ENCODE assay signal across 16 mouse cellular contexts in genomic region chr5:22485764-22486163, GRCm38 (mm10).
DNase-seq lines count a peak whose midpoint lies in the region; ATAC-seq and TF ChIP-seq lines count a peak whose summit lies in the region.
"Had no signal": no experiment of that assay in that cellular context is flagged by ENCODE, and none has a peak within 500 bp of the region (broad histone marks: within the 10 kb centered on the region; RNA-seq: fewer than 3 reads in every experiment).

No protein-coding gene starts in this region.

- no peak overlapping the region; the same call in 1 of the 2 replicates for H3K27ac ChIP-seq in ES-E14 (ENCODE audit: insufficient read depth, low read depth, low read length, poor library complexity, severe bottlenecking)
- H3K27ac ChIP-seq in liver, embryonic 12.5 days, result peak overlapping the region; percentile 73
- H3K27ac ChIP-seq: embryonic facial prominence, embryonic 12.5 days; forebrain, embryonic 15.5 days; hindbrain, embryonic 14.5 days; stomach, embryonic 15.5 days had no signal

- 39% methylated on average over 1 of the region's 1 CpGs for WGBS in liver, embryonic 12.5 days (ENCODE audit: insufficient replicate concordance)

- DNase-seq in 416B (ENCODE audit: low read depth) (peak; percentile 16), ES-E14 (ENCODE audit: low read depth, low spot score) (no peak)
- peak; percentile 65 for DNase-seq in cerebellum, adult 9-10 months
- no peak for DNase-seq in right cerebral cortex, postnatal 4 days
- DNase-seq in right cerebral cortex, postnatal 25 days, result no peak
- DNase-seq in urinary bladder, postnatal 4 days (ENCODE audit: low spot score in 2 of 2), result no peak
- DNase-seq: gastrocnemius, postnatal 14 days; kidney, adult 8-10 months; lung, embryonic 14.5 days had no signal

- H3K36me3 ChIP-seq in ES-E14 (ENCODE audit: control insufficient read depth, insufficient read depth, low read length, poor library complexity, severe bottlenecking), result peaks cover 11% of the 10 kb centered on the region
- H3K36me3 ChIP-seq in liver, embryonic 12.5 days, result peaks cover 61% of the 10 kb centered on the region
- H3K36me3 ChIP-seq: forebrain, embryonic 15.5 days had no signal

- no peaks in the 10 kb centered on the region for H3K9me3 ChIP-seq in ES-E14 (ENCODE audit: control insufficient read depth, insufficient read depth, low read depth, low read length)
- no peaks in the 10 kb centered on the region for H3K9me3 ChIP-seq in liver, embryonic 12.5 days (replicated peaks)
- H3K9me3 ChIP-seq: embryonic facial prominence, embryonic 12.5 days; forebrain, embryonic 15.5 days; stomach, embryonic 15.5 days had no signal

- ATAC-seq in liver, embryonic 12.5 days, result peak; percentile 87
- ATAC-seq: activated CD4-positive, CD25-positive, alpha-beta regulatory T cell, adult 4 months had no signal

- H3K4me3 ChIP-seq in ES-E14 (ENCODE audit: insufficient read depth in 1 of 2, low read depth in 1 of 2, low read length in 2 of 2, poor library complexity in 1 of 2, severe bottlenecking in 1 of 2), result no peak overlapping the region
- H3K4me3 ChIP-seq in liver, embryonic 12.5 days, result no peak overlapping the region
- H3K4me3 ChIP-seq: embryonic facial prominence, embryonic 12.5 days; forebrain, embryonic 15.5 days; myocyte; stomach, embryonic 15.5 days had no signal

- H3K4me1 ChIP-seq in ES-E14 (ENCODE audit: control insufficient read depth in 2 of 2, insufficient read depth in 2 of 2, low read length in 2 of 2, poor library complexity in 1 of 2), result peaks cover 0 to 6% of the 10 kb centered on the region in 2 experiments; a peak in 1 of 4 replicates
- H3K4me1 ChIP-seq in liver, embryonic 12.5 days, result peaks cover 20% of the 10 kb centered on the region
- H3K4me1 ChIP-seq: embryonic facial prominence, embryonic 12.5 days; stomach, embryonic 15.5 days had no signal

- H3K9ac ChIP-seq in ES-E14 (ENCODE audit: insufficient read depth, low read depth, low read length, poor library complexity, severe bottlenecking), result no peak overlapping the region
- 0 out of 2 replicates have a peak overlapping the region, but pooled peaks have one; percentile 32 for H3K9ac ChIP-seq in liver, embryonic 12.5 days
- H3K9ac ChIP-seq: embryonic facial prominence, embryonic 12.5 days; forebrain, embryonic 15.5 days; hindbrain, embryonic 14.5 days; lung, embryonic 14.5 days; stomach, embryonic 15.5 days had no signal

- in situ Hi-C loops in ES-E14 (cut with MboI; ENCODE audit: low sequenced_read_pairs in 2 of 2, unreplicated experiment in 2 of 2), result no loop called here

- no peak overlapping the region for H3K4me2 ChIP-seq in liver, embryonic 12.5 days
- H3K4me2 ChIP-seq: embryonic facial prominence, embryonic 12.5 days; forebrain, embryonic 15.5 days; hindbrain, embryonic 14.5 days; lung, embryonic 14.5 days; stomach, embryonic 15.5 days had no signal

- H3K27me3 ChIP-seq in liver, embryonic 12.5 days (replicated peaks), result no peaks in the 10 kb centered on the region
- H3K27me3 ChIP-seq: embryonic facial prominence, embryonic 12.5 days; forebrain, embryonic 15.5 days; stomach, embryonic 15.5 days had no signal

TF ChIP-seq in ES-E14, 5 proteins besides CTCF, POLR2A, EP300 and RAD21:
- TF ChIP-seq MAFK (IDR thresholded peaks at IDR 0.05; ENCODE audit: insufficient read depth, low read depth, low read length), result peak; percentile 52; the same call in 1 of the 2 replicates
- TF ChIP-seq ZNF384 (IDR thresholded peaks at IDR 0.05; ENCODE audit: low read depth, low read length), result no peak

Comparison
In these comparisons a context has a peak if more than half of its experiments do, and no peak if none do; other contexts are left out.
1. DNase-seq: peak in 416B (single experiment) and cerebellum, adult 9-10 months (single experiment); none in ES-E14 (single experiment), right cerebral cortex, postnatal 4 days (single experiment), right cerebral cortex, postnatal 25 days (single experiment) and urinary bladder, postnatal 4 days (0 of 2).